Mouse (Mus musculus): ENCODE measurements at regions not wholly inside any gene's neighbourhood (a gene's known extent, or its start where the extent isn't known, plus 50 kb on each side); places are given as distances from the start of the nearest gene placed in this dataset.
A peak's percentile ranks its signal among the peaks of the same experiment; 100 is the strongest.

- DNase-seq, result no peak
Observed at GRCm38 (mm10) chr2:106318695-106319266, 315.4 kb upstream of the Dnajc24 start.

GRCm38 (mm10) chr2:106346781-106347180, 343.4 kb upstream of the Dnajc24 start:
- DNase-seq, result no peak

- no peak for DNase-seq
Observed at GRCm38 (mm10) chr2:106347249-106347648, 343.9 kb upstream of the Dnajc24 start.

GRCm38 (mm10) chr2:106355565-106355964, 337.5 kb upstream of the Mpped2 start:
- no peak for DNase-seq

- peak; percentile 59 to 60 for DNase-seq
Observed at GRCm38 (mm10) chr2:106355984-106356547, 337.0 kb upstream of the Mpped2 start.

- DNase-seq, result peak; percentile 69 to 72
Observed at GRCm38 (mm10) chr2:106368641-106369040, 324.4 kb upstream of the Mpped2 start.

- no peak for DNase-seq
Observed at GRCm38 (mm10) chr2:106383415-106384285, 309.4 kb upstream of the Mpped2 start.

- DNase-seq, result no peak
Observed at GRCm38 (mm10) chr2:106384286-106384595, 308.8 kb upstream of the Mpped2 start.

GRCm38 (mm10) chr2:106384842-106385241, 308.2 kb upstream of the Mpped2 start:
- no peak for DNase-seq

- DNase-seq, result no peak
Observed at GRCm38 (mm10) chr2:106412158-106412557, 280.9 kb upstream of the Mpped2 start.

GRCm38 (mm10) chr2:106415474-106416019, 277.5 kb upstream of the Mpped2 start:
- DNase-seq, result no peak

- DNase-seq, result no peak
Observed at GRCm38 (mm10) chr2:106418181-106418580, 274.9 kb upstream of the Mpped2 start.

- no peak for DNase-seq
Observed at GRCm38 (mm10) chr2:106424974-106425373, 268.1 kb upstream of the Mpped2 start.

- DNase-seq, result peak; percentile 30 to 67
Observed at GRCm38 (mm10) chr2:106425451-106425881, 267.6 kb upstream of the Mpped2 start.

GRCm38 (mm10) chr2:106426010-106426409, 267.1 kb upstream of the Mpped2 start:
- DNase-seq, result no peak

GRCm38 (mm10) chr2:106427237-106427636, 265.8 kb upstream of the Mpped2 start:
- no peak for DNase-seq

- peak; percentile 7 to 10 for DNase-seq
Observed at GRCm38 (mm10) chr2:106428909-106429308, 264.2 kb upstream of the Mpped2 start.

- peak; percentile 67 to 70 for DNase-seq
Observed at GRCm38 (mm10) chr2:106431141-106431540, 261.9 kb upstream of the Mpped2 start.

GRCm38 (mm10) chr2:106431637-106432199, 261.4 kb upstream of the Mpped2 start:
- DNase-seq, result no peak

GRCm38 (mm10) chr2:106436136-106436535, 256.9 kb upstream of the Mpped2 start:
- DNase-seq, result no peak

- no peak for DNase-seq
Observed at GRCm38 (mm10) chr2:106454310-106454974, 238.6 kb upstream of the Mpped2 start.

GRCm38 (mm10) chr2:106455039-106455438, 238.0 kb upstream of the Mpped2 start:
- DNase-seq, result no peak

Measured in adrenal gland, postnatal 36 days (tissue).